Mouse (Mus musculus) E14TG2a.4 (cell line): ENCODE results near the gene Zfp92.

Experiments used
- CTCF ChIP-seq: conservative IDR thresholded peaks from 2 replicates; pipeline ENCODE4 v1.5.1; 2014; ENCODE audit warnings: low read length
- POU5F1 ChIP-seq: IDR thresholded peaks from 2 replicates; pipeline ENCODE4 v1.6.1; 2014; ENCODE audit warnings: low read length, borderline replicate concordance

GRCm38 (mm10) chrX:73400951-73401350 lies 9.9 kb upstream of the Zfp92 start:
- TF ChIP-seq CTCF (no peak), POU5F1 (no peak)
